Mouse (Mus musculus): ENCODE measurements around the gene Cyp2c67. TPM values are rescaled to one million over a fixed set of nuclear protein-coding genes. Genes with fewer than 3 reads are reported as not detected.

The Cyp2c67 gene
- not detected for total RNA-seq (2023)

GRCm38 (mm10) chr19:39648938-39649337 is at the start of gene Cyp2c67:
Cyp2c67 (minus strand) TSS chr19:39649051.

Other genes with a start within 250 kb of the Cyp2c67 start
- gene Cyp2c38, start 186.0 kb downstream of the Cyp2c67 start, total RNA-seq (2023), result not detected
- gene Cyp2c39, start 138.2 kb downstream of the Cyp2c67 start, total RNA-seq (2023), result not detected
- not detected for gene Cyp2c68, start 92.0 kb upstream of the Cyp2c67 start, total RNA-seq (2023)
- not detected for gene Cyp2c40, start 163.8 kb upstream of the Cyp2c67 start, total RNA-seq (2023)
- not detected for gene Cyp2c69, start 237.7 kb upstream of the Cyp2c67 start, total RNA-seq (2023)

All from monocyte, adult 59 days (primary cell).